Mouse (Mus musculus) stomach, postnatal 0 days (tissue): ENCODE measurements at regions not wholly inside any gene's neighbourhood (a gene's known extent, or its start where the extent isn't known, plus 50 kb on each side); places are given as distances from the start of the nearest gene placed in this dataset.

Source experiments
- ATAC-seq: fragments of 200-750 bp; cut with Nextera tagmentation; 2 replicates; pipeline ENCODE4 v1.8.0; 2017; ENCODE audit not compliant: low FRiP score, low TSS enrichment
- DNase-seq: peaks from one replicate; pipeline ENCODE4 v3.0.0-alpha.2; 2016; ENCODE audit warnings: low spot score
- H3K27ac ChIP-seq: fragments of 300-500 bp; sonication (generic); replicated peaks from 2 replicates; pipeline ENCODE4 v1.5.1; 2014; ENCODE audit warnings: mild to moderate bottlenecking, control low read depth
- H3K27me3 ChIP-seq: fragments of 300-500 bp; sonication (generic); 2 replicates; pipeline ENCODE4 v1.6.1; 2014; ENCODE audit warnings: low read length; ENCODE audit not compliant: control insufficient read depth, insufficient read depth
- H3K36me3 ChIP-seq: fragments of 300-500 bp; sonication (generic); 2 replicates; pipeline ENCODE4 v1.6.1; 2014; ENCODE audit warnings: low read length, mixed read lengths; ENCODE audit not compliant: control insufficient read depth, insufficient read depth
- H3K4me1 ChIP-seq: fragments of 300-500 bp; sonication (generic); replicated peaks from 2 replicates; pipeline ENCODE4 v1.6.1; 2014; ENCODE audit warnings: antibody characterized with exemption; ENCODE audit not compliant: control insufficient read depth, insufficient read depth
- H3K4me2 ChIP-seq: fragments of 300-500 bp; sonication (generic); replicated peaks from 2 replicates; pipeline ENCODE4 v1.6.1; 2014; ENCODE audit warnings: low read depth, mild to moderate bottlenecking, control low read depth, moderate library complexity
- H3K4me3 ChIP-seq: fragments of 300-500 bp; sonication (generic); 2 replicates; pipeline ENCODE4 v1.5.1; 2014; ENCODE audit warnings: low read depth, low read length, control low read depth
- H3K9ac ChIP-seq: fragments of 300-500 bp; sonication (generic); 2 replicates; pipeline ENCODE4 v1.6.1; 2014; ENCODE audit warnings: mild to moderate bottlenecking, low read length, control low read depth, mixed read lengths
- H3K9me3 ChIP-seq: fragments of 300-500 bp; sonication (generic); 2 replicates; pipeline ENCODE4 v1.6.1; 2016; ENCODE audit warnings: low read length; ENCODE audit not compliant: control insufficient read depth
- CTCF ChIP-seq: IDR thresholded peaks from 2 replicates; pipeline ENCODE4 v1.5.1; 2016; ENCODE audit warnings: antibody characterized with exemption, low read depth, mild to moderate bottlenecking, moderate library complexity
- EP300 ChIP-seq: optimal IDR thresholded peaks from 2 replicates; pipeline ENCODE3; 2016; ENCODE audit warnings: antibody characterized with exemption
- WGBS: fragments of 180-500 bp; shearing (Covaris S2); extraction: QIAGEN DNeasy Blood & Tissue Kit; methylation state at CpG from one replicate; pipeline ENCODE4 v1.1.7; 2014; 5-methylcytosine and 5-hydroxymethylcytosine counted together

DNA sequence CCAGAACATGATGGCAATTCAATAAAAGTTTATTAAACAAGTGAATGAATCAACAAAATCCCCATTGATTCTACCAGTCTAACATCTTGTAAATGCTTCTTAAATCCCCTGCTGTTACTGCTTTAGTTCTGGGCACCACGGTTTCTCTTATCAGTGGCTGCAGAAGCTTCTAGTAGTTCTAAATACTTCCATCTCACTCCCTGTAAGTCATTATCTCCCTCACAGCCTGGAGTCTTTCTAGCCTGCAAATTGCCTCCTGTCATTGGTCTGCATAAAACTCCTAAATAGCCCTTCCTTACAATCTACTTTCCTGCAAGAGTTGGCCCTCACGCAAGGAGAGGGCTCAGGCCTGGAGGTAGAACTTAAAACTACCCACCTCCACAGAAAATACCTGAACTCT lies 53.0 kb upstream of the Krr1 start:
- Histone ChIP-seq H3K4me1 (no peaks in the 10 kb centered on the region), H3K9me3 (no peaks in the 10 kb centered on the region), H3K27ac (no peak overlapping the region), H3K27me3 (no peaks in the 10 kb centered on the region), H3K4me3 (no peak overlapping the region), H3K9ac (no peak overlapping the region), H3K36me3 (no peaks in the 10 kb centered on the region), H3K4me2 (no peak overlapping the region)
- no peak for TF ChIP-seq EP300
- TF ChIP-seq CTCF = no peak
- no peak for DNase-seq
- ATAC-seq = no peak
- 94% methylated on average over 2 of the region's 2 CpGs for WGBS

DNA sequence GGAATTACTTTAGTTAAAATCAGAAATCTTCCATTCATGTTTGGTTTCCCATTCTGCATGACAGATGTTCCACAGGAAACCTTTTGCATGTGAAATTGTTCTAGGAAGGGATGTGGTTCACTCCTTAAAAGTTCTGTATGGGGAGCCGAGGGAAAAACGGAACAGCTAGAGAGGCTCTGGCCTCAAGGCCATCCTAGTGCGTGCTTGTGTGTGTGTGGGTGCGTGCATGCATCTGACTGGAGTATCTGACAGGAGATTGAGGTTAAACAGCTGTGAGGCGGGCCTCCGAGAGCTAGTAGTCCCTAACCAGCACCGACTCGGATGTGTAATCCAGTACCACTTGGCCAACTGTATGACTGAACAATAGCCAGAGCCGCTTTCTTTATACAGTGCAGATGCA lies 51.0 kb upstream of the Krr1 start:
- Histone ChIP-seq H3K9me3 (no peaks in the 10 kb centered on the region), H3K4me2 (no peak overlapping the region), H3K9ac (no peak overlapping the region), H3K36me3 (no peaks in the 10 kb centered on the region), H3K4me1 (no peaks in the 10 kb centered on the region), H3K27ac (no peak overlapping the region), H3K27me3 (no peaks in the 10 kb centered on the region), H3K4me3 (no peak overlapping the region)
- 63% methylated on average over 9 of the region's 9 CpGs for WGBS
- no peak for TF ChIP-seq CTCF
- no peak for TF ChIP-seq EP300
- DNase-seq (no peak), ATAC-seq (no peak)
